Mouse (Mus musculus): ENCODE data around the gene Tmc7. TPM values are rescaled to one million over a fixed set of nuclear protein-coding genes. Genes with fewer than 3 reads are reported as not detected.

Gene Tmc7
- polyA plus RNA-seq (2017; shearing (Covaris generic)), result under 1 TPM; 0.04 to 0.62 TPM

GRCm38 (mm10) chr7:118584257-118584907 is at the start of gene Tmc7:
Gene Tmc7 (minus strand): TSS chr7:118584736.

GRCm38 (mm10) chr7:118597201-118597600 is 12.7 kb upstream of the Tmc7 start, which contains the start of gene Tmc5:
Gene Tmc5 (plus strand): TSS chr7:118597297.

GRCm38 (mm10) chr7:118533178-118533578 is 51.4 kb downstream of the Tmc7 start, which contains the start of gene Coq7:
Gene Coq7 (minus strand): TSS chr7:118533356.

GRCm38 (mm10) chr7:118491431-118492147 is 92.9 kb downstream of the Tmc7 start, which contains the start of gene Itpripl2:
Gene Itpripl2 (minus strand): TSS chr7:118491975.

Other genes starting within 250 kb of the Tmc7 start
- 1 to 10 TPM in 1 of 2 experiments, under 1 TPM in 1; 0.84 to 1.5 TPM for gene Syt17, start 136.5 kb downstream of the Tmc7 start, polyA plus RNA-seq (2017; shearing (Covaris generic))
- 1 to 10 TPM in 1 of 2 experiments, under 1 TPM in 1; 0.31 to 1.1 TPM for gene Itpripl2, start 92.8 kb downstream of the Tmc7 start, polyA plus RNA-seq (2017; shearing (Covaris generic))
- 10 to 100 TPM in 1 of 2 experiments, 1 to 10 TPM in 1; 9.6 to 13.9 TPM for gene Coq7, start 51.4 kb downstream of the Tmc7 start, polyA plus RNA-seq (2017; shearing (Covaris generic))
- gene Tmc5, start 12.6 kb upstream of the Tmc7 start, polyA plus RNA-seq (2017; shearing (Covaris generic)), result under 1 TPM; 0.31 to 0.64 TPM
- gene Gde1, start 121.0 kb upstream of the Tmc7 start, polyA plus RNA-seq (2017; shearing (Covaris generic)), result 10 to 100 TPM; 46.8 to 58.0 TPM
- 1 to 10 TPM; 5.1 to 9.0 TPM for gene Ccp110, start 127.8 kb upstream of the Tmc7 start, polyA plus RNA-seq (2017; shearing (Covaris generic))
- 10 to 100 TPM; 91.2 to 97.6 TPM for gene Vps35l, start 155.5 kb upstream of the Tmc7 start, polyA plus RNA-seq (2017; shearing (Covaris generic))